ENCODE assay signal across 11 mouse cellular contexts in genomic region chr5:39143648-39144047, GRCm38 (mm10).
DNase-seq lines count a peak whose midpoint lies in the region; ATAC-seq lines count a peak whose summit lies in the region.
"Had no signal": no experiment of that assay in that cellular context is flagged by ENCODE, and none has a peak within 500 bp of the region (broad histone marks: within the 10 kb centered on the region; RNA-seq: fewer than 3 reads in every experiment).

No protein-coding gene starts in this region.

- H3K9ac ChIP-seq in embryonic facial prominence, embryonic 14.5 days (ENCODE audit: low read depth, low read length), result no peak overlapping the region
- no peak overlapping the region for H3K9ac ChIP-seq in heart, embryonic 15.5 days
- H3K9ac ChIP-seq: embryonic facial prominence, embryonic 12.5 days; liver, embryonic 15.5 days had no signal

- peaks cover 4% of the 10 kb centered on the region; the same call in 1 of the 2 replicates for H3K4me1 ChIP-seq in embryonic facial prominence, embryonic 14.5 days (ENCODE audit: control insufficient read depth, insufficient read depth, low read length)
- H3K4me1 ChIP-seq in embryonic facial prominence, embryonic 10.5 days, result peaks cover 3% of the 10 kb centered on the region; the same call in 1 of the 2 replicates
- H3K4me1 ChIP-seq in heart, embryonic 15.5 days (replicated peaks), result peaks cover 10% of the 10 kb centered on the region
- H3K4me1 ChIP-seq: liver, embryonic 15.5 days had no signal

- ATAC-seq in embryonic facial prominence, embryonic 14.5 days (ENCODE audit: low read depth), result peak; percentile 30; the same call in 1 of the 2 replicates
- peak; percentile 77 for ATAC-seq in heart, embryonic 15.5 days (replicated peaks; ENCODE audit: insufficient number of reproducible peaks, insufficient read depth, low FRiP score, low read depth)
- no peak for ATAC-seq in megakaryocyte, adult 5-6 weeks (ENCODE audit: poor library complexity, severe bottlenecking)

- no peak overlapping the region for H3K4me2 ChIP-seq in embryonic facial prominence, embryonic 14.5 days (ENCODE audit: low read depth, low read length)
- no peak overlapping the region for H3K4me2 ChIP-seq in heart, embryonic 15.5 days
- H3K4me2 ChIP-seq: embryonic facial prominence, embryonic 12.5 days; liver, embryonic 15.5 days had no signal

- no peak overlapping the region for H3K4me3 ChIP-seq in embryonic facial prominence, embryonic 14.5 days (ENCODE audit: low read depth, low read length)
- H3K4me3 ChIP-seq in embryonic facial prominence, embryonic 10.5 days, result no peak overlapping the region
- no peak overlapping the region for H3K4me3 ChIP-seq in heart, embryonic 15.5 days
- H3K4me3 ChIP-seq: embryonic facial prominence, embryonic 12.5 days; liver, embryonic 15.5 days had no signal

- DNase-seq in embryonic facial prominence, embryonic 14.5 days (ENCODE audit: low spot score), result peak; percentile 84
- DNase-seq in embryonic facial prominence, embryonic 10.5 days (ENCODE audit: low spot score), result no peak
- peak; percentile 12 to 27 for DNase-seq in kidney, postnatal 4 days
- DNase-seq in kidney, adult 8-10 months, result no peak
- DNase-seq in adrenal gland, adult 2 months, result peak; percentile 50
- DNase-seq in spleen, postnatal 36 days (ENCODE audit: low spot score in 2 of 2), result no peak
- DNase-seq: B cell, adult 2 months had no signal

- H3K27ac ChIP-seq in embryonic facial prominence, embryonic 14.5 days (replicated peaks; ENCODE audit: low read depth, low read length), result no peak overlapping the region
- H3K27ac ChIP-seq in embryonic facial prominence, embryonic 10.5 days (replicated peaks), result no peak overlapping the region
- H3K27ac ChIP-seq in heart, embryonic 15.5 days, result no peak overlapping the region; the same call in 1 of the 2 replicates
- H3K27ac ChIP-seq: embryonic facial prominence, embryonic 12.5 days; liver, embryonic 15.5 days had no signal

- H3K27me3 ChIP-seq in embryonic facial prominence, embryonic 14.5 days (replicated peaks; ENCODE audit: control insufficient read depth, insufficient read depth, low read length), result no peaks in the 10 kb centered on the region
- no peaks in the 10 kb centered on the region for H3K27me3 ChIP-seq in embryonic facial prominence, embryonic 10.5 days (replicated peaks; ENCODE audit: low read depth, poor library complexity, severe bottlenecking)
- no peaks in the 10 kb centered on the region for H3K27me3 ChIP-seq in heart, embryonic 15.5 days
- H3K27me3 ChIP-seq: embryonic facial prominence, embryonic 12.5 days; liver, embryonic 15.5 days had no signal

- 29% methylated on average over 4 of the region's 4 CpGs for WGBS in embryonic facial prominence, embryonic 14.5 days
- 83% methylated on average over 4 of the region's 4 CpGs for WGBS in embryonic facial prominence, embryonic 10.5 days
- WGBS in heart, embryonic 15.5 days, result 24% methylated on average over 4 of the region's 4 CpGs

- H3K9me3 ChIP-seq in embryonic facial prominence, embryonic 14.5 days (ENCODE audit: control insufficient read depth, low read length), result no peaks in the 10 kb centered on the region
- no peaks in the 10 kb centered on the region for H3K9me3 ChIP-seq in embryonic facial prominence, embryonic 10.5 days
- no peaks in the 10 kb centered on the region for H3K9me3 ChIP-seq in heart, embryonic 15.5 days (replicated peaks)
- H3K9me3 ChIP-seq: embryonic facial prominence, embryonic 12.5 days; liver, embryonic 15.5 days had no signal

- H3K36me3 ChIP-seq in embryonic facial prominence, embryonic 14.5 days (ENCODE audit: control insufficient read depth, insufficient read depth, low read length), result no peaks in the 10 kb centered on the region
- H3K36me3 ChIP-seq in embryonic facial prominence, embryonic 10.5 days (replicated peaks), result no peaks in the 10 kb centered on the region
- H3K36me3 ChIP-seq in heart, embryonic 15.5 days, result no peaks in the 10 kb centered on the region
- H3K36me3 ChIP-seq: embryonic facial prominence, embryonic 12.5 days; liver, embryonic 15.5 days had no signal

Comparison
In these comparisons a context has a peak if more than half of its experiments do, and no peak if none do; other contexts are left out.
1. DNase-seq: peak in embryonic facial prominence, embryonic 14.5 days (single experiment), kidney, postnatal 4 days (2 of 2) and adrenal gland, adult 2 months (single experiment); none in embryonic facial prominence, embryonic 10.5 days (single experiment), kidney, adult 8-10 months (0 of 2) and spleen, postnatal 36 days (0 of 2).